In genomic region chr1:64120811-64121515, GRCm38 (mm10) we compare ENCODE assay signal across 7 mouse cellular contexts. TPM values are rescaled to one million over a fixed set of nuclear protein-coding genes. Genes with fewer than 3 reads are reported as not detected.
DNase-seq lines count a peak whose midpoint lies in the region; ATAC-seq lines count a peak whose summit lies in the region.

No protein-coding gene starts in this region.

- peak overlapping the region; percentile 77 for H3K4me3 ChIP-seq in limb, embryonic 11.5 days (ENCODE audit: low read depth, low read length)
- peak overlapping the region; percentile 69 for H3K4me3 ChIP-seq in midbrain, embryonic 12.5 days

- peak overlapping the region; percentile 62 for H3K4me2 ChIP-seq in limb, embryonic 11.5 days (ENCODE audit: low read depth, severe bottlenecking)
- peak overlapping the region; percentile 67 for H3K4me2 ChIP-seq in midbrain, embryonic 12.5 days (replicated peaks)

- 0% methylated on average over 22 of the region's 25 CpGs for WGBS in limb, embryonic 11.5 days
- under 1% methylated on average over 24 of the region's 25 CpGs for WGBS in midbrain, embryonic 12.5 days

- H3K9ac ChIP-seq in limb, embryonic 11.5 days (ENCODE audit: low read length): peak overlapping the region; percentile 68
- peak overlapping the region; percentile 99 for H3K9ac ChIP-seq in midbrain, embryonic 12.5 days (replicated peaks)

- H3K36me3 ChIP-seq in limb, embryonic 11.5 days (ENCODE audit: control insufficient read depth, insufficient read depth, low read length): no peaks in the 10 kb centered on the region
- no peaks in the 10 kb centered on the region for H3K36me3 ChIP-seq in midbrain, embryonic 12.5 days

- H3K4me1 ChIP-seq in limb, embryonic 11.5 days (ENCODE audit: control insufficient read depth, insufficient read depth, low read length): peaks cover 4% of the 10 kb centered on the region; the same call in 1 of the 2 replicates
- peaks cover 31% of the 10 kb centered on the region for H3K4me1 ChIP-seq in midbrain, embryonic 12.5 days

- DNase-seq in adrenal gland, adult 8-10 months: peak; percentile 32
- peak; percentile 68 to 80 for DNase-seq in cerebellum, postnatal 25 days
- peak; percentile 21 to 53 for DNase-seq in gastrocnemius, postnatal 4 days (ENCODE audit: low spot score in 2 of 2)
- DNase-seq in kidney, adult 8-10 months: peak; percentile 19 to 25
- DNase-seq in limb, embryonic 11.5 days (ENCODE audit: low spot score): peak; percentile 67
- peak; percentile 21 to 70 for DNase-seq in spleen, postnatal 4 days (ENCODE audit: low spot score in 2 of 2)

- 0 out of 2 replicates have a peak overlapping the region, but pooled peaks have one; percentile 33 for H3K27ac ChIP-seq in limb, embryonic 11.5 days (replicated peaks; ENCODE audit: low read depth, low read length)
- H3K27ac ChIP-seq in midbrain, embryonic 12.5 days (replicated peaks): peak overlapping the region; percentile 100

- H3K9me3 ChIP-seq in limb, embryonic 11.5 days (ENCODE audit: control insufficient read depth, low read length): no peaks in the 10 kb centered on the region
- no peaks in the 10 kb centered on the region for H3K9me3 ChIP-seq in midbrain, embryonic 12.5 days

- no peaks in the 10 kb centered on the region for H3K27me3 ChIP-seq in limb, embryonic 11.5 days (ENCODE audit: control insufficient read depth, insufficient read depth, low read length)
- H3K27me3 ChIP-seq in midbrain, embryonic 12.5 days: no peaks in the 10 kb centered on the region

- peak; percentile 57; the same call in 1 of the 2 replicates for ATAC-seq in limb, embryonic 11.5 days (ENCODE audit: insufficient number of reproducible peaks, low FRiP score, low TSS enrichment, low read depth)
- ATAC-seq in midbrain, embryonic 12.5 days (ENCODE audit: low FRiP score, low read depth): peak; percentile 64

RNA-seq across cellular contexts. Expression of gene Klf7, which starts 1.1 kb away (rescaled TPM):
- 10 to 100 TPM; 15.1 to 32.1 (median 27.0) TPM for total RNA-seq in adrenal gland, adult 8-10 months (2022)
- 10 to 100 TPM; 21.0 to 26.6 TPM for total RNA-seq in gastrocnemius, postnatal 4 days (2021)
- polyA plus RNA-seq in limb, embryonic 11.5 days (2014; fragmentation: Nextera tagmentation; extraction: Ambion mirVana): 9.7 and 13.1 TPM in 2 replicates
- polyA plus RNA-seq in midbrain, embryonic 12.5 days (2016; fragmentation: Nextera tagmentation; extraction: Ambion mirVana): 40.8 and 41.1 TPM in 2 replicates

Comparison
In these comparisons a context has a peak if more than half of its experiments do, and no peak if none do; other contexts are left out.
1. Peak in every context shown above with its lines: DNase-seq, ATAC-seq, H3K4me3 ChIP-seq and H3K27ac ChIP-seq.
2. DNase-seq: peak in every context shown above with its lines; median percentile 74 in cerebellum, postnatal 25 days; 67 in limb, embryonic 11.5 days; 46 in spleen, postnatal 4 days; 37 in gastrocnemius, postnatal 4 days; 32 in adrenal gland, adult 8-10 months; 22 in kidney, adult 8-10 months.